Mouse (Mus musculus) ovary, postnatal 36 days (tissue): ENCODE measurements at regions not wholly inside any gene's neighbourhood (a gene's known extent, or its start where the extent isn't known, plus 50 kb on each side); places are given as distances from the start of the nearest gene placed in this dataset.

Source experiments
- DNase-seq: peaks from one replicate; pipeline ENCODE4 v3.0.0; 2022; ENCODE audit warnings: low spot score, mixed read lengths

DNA sequence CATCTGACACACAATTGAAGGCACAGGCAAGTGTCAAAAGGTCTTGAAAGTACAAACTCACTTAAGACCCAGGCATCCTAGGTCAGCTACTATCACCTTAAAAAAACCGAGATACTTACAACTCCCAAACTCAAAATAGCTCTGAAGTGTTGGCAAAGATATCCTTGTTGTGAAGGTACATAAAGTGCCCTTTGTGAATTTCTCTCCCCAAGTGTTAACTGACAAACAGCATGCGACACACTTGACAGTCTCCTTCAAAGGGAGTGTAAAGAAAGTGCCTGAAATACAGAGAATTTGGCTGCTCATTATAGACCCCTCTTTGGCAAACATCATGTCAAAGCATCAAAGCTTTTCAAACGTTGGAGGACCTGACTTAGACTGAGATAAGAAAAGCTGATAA, 2634.2 kb downstream of the 9330182O14Rik start:
- DNase-seq, result no peak

DNA sequence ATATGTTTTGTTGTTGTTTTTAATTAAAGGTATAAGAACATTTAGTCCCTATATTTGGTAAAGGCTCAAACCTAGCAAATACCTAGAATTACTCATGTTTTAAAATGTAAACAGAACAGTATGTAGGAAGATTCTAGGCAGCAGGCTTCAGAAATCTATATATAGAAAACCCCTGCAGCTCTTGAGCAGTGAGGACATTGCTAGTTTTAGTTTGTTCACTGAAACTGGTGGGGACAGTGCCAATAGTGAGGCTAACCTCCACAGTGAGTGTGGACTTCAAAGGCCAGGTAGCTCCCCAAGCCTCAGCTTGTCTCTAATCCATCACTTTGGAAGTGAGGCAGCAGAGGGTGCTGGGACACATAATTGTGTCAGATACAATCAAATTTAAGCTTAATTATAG, 2645.7 kb downstream of the 9330182O14Rik start:
- DNase-seq, result no peak

DNA sequence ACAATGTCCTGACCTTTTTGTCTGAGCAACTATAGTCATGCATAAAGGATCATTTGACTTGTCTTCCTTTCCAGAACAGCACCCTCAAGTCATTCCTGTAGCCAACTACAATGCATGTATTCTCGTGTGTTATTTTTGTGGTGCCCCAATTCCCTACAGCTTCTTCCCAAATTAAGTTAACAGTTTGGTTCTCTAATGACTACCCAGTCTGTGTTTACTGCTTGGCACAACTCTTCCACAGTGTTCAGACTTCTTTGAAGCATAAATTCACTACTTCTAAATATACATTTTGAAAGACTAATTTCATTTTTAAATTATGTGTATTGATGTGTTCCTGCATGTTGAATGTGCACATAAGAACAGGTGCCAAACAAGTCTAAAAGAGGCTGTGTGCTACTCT, 2667.1 kb downstream of the 9330182O14Rik start:
- no peak for DNase-seq

DNA sequence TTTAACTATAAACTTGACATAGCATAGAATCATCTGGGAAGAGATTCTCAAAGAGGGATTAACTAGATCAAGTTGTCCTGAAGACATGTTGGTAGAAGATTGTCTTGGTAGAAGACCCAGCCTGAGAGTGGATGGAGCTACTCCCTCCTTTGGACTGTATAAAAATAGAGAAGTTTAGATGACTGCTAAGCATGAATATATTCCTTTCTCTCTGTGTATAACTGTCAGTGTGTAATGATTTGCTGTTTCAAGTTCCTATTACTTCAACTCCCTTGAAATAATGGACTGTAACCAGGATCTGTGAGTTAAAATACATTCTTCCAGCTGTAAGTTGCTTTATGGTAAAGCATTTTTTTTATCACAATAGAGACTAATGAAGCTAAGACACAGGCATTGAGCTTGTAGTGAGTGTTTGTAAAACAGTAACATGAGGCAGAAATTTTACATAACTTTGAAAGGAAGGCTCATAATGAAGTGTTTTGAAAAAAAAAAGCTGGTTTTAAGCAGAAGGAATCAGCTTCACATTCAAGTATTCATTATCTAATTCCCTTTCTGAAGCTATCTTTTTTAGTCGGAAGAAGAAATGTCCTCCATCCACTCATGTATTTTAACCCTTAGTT, 2676.8 kb downstream of the 9330182O14Rik start:
- no peak for DNase-seq

DNA sequence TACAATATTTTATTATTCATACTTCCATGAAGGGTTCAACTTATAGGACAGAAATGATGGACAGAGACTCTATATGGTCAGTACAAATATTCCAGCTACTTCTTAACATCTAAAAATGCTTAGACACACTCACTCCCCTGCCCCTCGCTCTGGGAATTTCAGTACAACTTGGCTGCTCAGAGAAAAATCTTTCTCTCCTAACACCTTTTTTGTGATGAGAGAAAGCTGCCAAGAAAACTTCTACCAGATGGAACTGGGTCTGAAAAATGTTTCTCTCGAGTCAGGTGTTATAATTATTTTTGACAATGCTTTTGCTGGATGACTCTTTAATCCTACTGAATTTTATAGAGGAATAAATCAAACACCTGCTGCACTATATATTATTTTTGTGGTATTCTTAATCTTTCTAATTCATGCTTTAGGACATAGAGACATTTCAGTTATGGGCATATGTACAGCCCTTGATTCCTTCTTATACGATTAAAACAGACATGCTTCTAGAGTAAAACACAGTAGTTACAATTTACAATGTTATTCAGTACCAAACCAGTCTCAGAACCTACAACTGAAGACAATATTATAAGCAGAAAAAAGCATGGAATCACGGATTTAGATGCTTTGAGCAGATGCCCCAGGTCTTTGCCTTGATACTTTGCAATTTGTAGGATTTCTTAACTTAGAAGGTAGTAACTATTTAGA, 2681.0 kb downstream of the 9330182O14Rik start:
- no peak for DNase-seq

DNA sequence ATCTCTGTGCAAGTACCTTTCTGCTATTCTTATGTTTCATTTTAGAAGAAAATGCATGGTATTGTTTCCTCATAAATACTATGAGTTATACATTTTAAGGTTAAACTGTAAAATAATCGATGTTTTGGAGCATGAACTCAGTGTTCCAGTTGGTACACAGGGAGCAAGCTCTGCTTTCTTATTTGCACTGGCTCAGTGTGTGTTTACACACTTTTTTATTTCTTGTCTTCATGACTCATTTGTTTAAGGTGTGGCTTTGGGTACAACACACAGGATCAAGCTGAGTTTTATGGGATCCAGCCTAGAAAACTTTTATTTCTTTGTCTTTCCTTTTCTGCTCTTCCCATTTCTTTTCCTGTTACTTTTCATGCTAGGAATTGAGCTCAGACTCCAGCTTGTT, 2704.7 kb downstream of the 9330182O14Rik start:
- DNase-seq, result no peak

DNA sequence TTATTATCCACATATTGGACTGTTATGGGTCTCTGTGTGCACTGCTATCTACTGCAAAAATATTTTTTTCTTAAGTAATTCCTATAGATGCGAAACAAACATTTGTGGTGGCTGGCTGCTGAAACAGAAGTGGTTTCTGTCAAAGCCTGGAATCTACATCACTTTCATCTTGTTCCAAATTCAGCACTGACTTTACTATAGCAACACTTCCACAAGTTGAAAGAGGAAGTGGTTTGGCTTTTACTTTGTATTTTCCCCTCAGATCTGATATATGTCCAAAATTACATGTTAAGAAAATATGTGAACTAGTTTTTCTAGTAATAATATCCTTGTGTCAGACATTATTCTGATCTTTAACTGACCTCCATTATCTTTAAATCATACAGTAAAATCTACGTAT, 2715.8 kb downstream of the 9330182O14Rik start:
- no peak for DNase-seq

DNA sequence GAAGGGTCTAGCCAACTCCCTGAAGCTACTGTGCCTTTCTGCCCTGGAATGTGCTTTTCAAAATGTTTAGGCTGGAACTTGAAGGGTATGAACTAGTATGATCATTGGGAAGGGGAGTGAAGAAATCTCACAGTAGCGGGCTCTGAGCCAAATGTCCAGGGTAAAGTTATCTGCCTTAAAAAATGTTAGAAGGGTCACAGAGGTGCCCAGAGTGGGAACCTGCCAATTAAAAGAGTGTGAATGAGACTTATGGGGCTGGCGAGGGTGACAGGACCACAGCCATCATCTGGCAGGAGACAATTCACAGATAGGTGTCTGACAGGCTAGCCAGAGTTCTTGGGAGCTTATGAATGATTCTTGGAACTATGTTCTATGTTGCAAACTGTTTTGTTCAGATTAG, 2738.3 kb downstream of the 9330182O14Rik start:
- no peak for DNase-seq

DNA sequence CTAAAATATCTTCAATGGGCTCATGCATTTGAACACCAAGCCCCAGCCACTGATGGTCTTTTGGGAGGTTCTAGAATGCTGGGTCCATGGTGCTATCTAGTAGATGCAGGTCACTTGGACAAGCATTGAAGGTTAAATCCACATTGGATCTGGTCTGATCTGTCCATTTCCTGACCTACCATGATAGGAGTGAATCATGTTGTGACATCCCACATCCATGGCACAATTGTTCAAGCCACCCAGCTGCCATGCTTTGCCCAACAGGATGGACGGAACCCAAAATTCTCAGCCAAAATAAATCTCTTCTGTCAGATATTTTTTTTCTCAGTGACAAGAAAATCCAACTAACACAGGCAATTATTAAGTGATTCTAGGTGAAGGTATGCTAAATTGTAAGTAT, 2760.4 kb downstream of the 9330182O14Rik start:
- no peak for DNase-seq

DNA sequence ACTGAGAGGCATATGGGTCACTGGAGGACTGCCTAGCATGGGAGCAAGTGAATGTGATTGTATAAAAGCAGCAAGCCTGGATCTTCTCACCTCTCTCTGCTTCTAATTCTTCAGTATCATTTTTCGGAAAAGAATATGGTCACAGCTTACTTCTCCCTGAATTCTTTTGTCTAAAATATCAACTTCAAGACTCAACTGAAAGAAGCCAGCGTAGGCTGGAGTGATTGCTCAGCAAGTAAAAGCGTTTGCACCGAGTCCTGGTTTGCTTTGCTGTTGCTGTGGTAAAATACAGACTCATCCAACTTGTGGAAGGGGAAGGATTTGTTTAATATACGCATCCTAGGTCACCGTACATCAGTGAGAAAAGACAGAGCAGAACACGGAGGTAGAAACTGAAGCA, 2765.9 kb downstream of the 9330182O14Rik start:
- DNase-seq, result no peak

DNA sequence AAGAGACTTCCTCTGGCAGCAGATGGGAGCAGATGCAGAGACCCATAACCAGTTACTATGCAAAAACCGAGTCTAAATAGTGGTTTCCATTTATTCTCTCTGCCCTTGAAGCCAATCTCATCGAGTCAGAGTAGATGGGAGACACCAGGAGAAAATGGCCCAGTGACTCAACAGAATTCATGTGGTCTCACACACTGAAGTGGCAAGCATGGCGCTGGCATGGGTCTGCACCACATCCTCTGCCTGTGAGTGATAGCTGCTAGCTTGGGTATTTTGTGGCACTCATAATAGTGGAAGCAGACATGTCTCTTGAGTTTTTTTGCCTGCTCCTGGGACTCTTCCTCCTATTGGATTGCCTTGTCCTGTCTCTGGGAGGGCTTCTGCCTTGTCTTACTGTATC, 2767.6 kb downstream of the 9330182O14Rik start:
- DNase-seq, result no peak

DNA sequence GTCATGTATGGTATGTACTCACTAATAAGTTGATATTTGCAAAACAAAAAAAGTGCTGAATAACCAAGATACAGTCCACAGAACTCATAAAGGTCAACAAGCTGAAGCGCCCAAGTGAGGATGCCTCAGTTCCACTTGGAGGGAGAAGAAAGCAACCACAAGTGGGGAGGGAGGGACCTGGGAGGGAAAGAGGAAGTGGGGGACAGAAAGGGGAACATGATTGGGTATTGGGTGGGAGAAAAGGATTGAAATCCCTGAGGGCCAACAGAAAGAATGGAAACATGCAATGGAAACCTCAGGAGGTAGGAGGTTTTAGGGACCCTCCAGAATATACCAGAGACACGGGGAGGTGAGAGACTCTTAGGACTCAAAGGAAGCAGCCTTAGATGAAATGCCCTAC, 2777.2 kb downstream of the 9330182O14Rik start:
- no peak for DNase-seq

DNA sequence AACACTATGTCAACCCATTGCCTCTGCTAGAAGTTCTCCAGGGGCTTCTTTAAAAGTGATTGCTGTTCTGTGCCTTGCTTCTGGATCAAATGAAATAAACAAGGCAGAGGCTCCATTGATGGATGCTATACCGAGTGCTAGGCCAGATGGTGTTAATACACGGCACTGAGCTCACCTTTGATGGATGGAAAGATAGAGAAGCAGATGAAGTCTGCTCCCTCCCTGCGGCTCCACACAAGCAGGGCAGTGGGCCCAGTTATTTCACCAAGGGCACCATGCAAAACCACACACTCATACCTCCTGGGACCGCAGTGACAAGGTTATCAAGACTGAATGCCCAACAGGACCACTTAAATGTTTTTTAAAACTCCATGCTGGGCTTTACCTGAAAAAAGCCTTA, 2778.7 kb downstream of the 9330182O14Rik start:
- DNase-seq, result no peak

DNA sequence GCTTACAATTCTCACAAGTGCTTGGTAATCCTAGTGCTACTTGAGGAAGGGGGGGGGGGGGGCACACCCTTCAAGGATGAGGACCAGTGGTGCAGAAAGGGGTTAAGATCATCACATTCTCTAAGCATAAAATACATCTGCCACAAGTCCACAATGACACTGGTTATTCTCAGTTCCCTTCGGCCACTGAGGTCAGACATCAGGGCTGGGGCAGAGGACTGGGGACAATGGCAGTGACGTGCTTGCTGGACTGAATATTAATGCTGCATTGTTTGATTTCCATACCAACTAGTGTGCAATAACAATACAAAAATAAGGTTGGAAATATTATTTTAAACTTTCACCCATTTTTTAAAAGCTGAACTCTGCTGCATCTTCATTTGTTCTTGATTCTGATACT, 2779.1 kb downstream of the 9330182O14Rik start:
- DNase-seq, result no peak

DNA sequence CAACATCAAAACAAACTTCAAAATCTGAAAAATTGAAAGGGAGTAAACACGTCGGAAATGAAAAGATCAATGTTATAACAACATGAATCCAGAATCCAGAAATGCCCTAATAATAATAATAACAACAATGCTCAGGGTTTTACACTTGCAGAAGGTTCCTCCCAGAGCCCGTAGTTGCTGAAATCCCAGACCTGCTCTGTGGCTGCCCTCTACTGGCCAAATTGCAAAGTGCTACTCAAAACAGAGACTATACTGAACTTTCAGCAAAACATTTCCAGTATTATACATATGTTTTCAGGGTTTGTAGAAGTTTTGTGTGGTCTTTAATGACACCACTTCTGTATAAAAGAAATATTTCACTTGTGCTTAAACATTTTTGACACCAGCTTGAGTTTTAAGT, 2779.9 kb downstream of the 9330182O14Rik start:
- DNase-seq, result peak; percentile 18

DNA sequence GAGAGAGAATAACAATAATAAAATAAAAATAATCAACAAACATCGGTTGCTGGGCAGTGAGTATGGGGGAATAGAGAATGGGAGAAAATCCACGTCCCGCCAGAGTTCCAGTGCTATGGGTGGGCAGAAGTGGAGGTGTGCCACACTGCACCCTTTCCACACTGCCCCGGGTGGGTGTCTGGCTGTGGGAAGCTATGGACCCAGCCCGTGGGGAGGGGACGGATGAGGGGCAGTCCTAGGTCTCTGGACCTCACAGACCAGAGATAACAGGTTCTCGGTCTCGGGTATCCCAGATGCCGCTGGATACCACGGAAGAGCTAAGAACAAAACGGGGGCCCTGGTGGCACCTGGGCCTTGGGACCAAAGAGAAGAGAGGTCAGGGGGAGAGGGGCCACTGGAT, 2781.0 kb downstream of the 9330182O14Rik start:
- no peak for DNase-seq

DNA sequence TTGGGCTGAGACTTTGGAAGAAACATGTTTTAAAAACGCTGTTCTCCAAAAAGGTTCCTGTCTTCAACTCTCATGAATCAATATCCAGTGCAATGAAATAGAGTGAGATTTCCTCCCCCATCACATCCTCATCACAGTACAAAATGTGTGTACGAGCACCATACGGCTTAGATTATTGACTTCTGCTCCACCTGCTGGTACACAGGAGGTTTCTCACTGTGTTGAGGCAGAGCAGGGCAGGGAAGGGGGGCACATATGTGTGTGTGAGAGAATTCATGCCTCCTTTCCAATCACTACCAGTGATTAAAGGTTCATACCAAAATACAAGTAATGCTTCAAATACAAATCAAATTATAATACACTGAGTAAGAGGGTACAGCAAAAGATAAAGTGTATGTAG, 2787.5 kb downstream of the 9330182O14Rik start:
- no peak for DNase-seq

DNA sequence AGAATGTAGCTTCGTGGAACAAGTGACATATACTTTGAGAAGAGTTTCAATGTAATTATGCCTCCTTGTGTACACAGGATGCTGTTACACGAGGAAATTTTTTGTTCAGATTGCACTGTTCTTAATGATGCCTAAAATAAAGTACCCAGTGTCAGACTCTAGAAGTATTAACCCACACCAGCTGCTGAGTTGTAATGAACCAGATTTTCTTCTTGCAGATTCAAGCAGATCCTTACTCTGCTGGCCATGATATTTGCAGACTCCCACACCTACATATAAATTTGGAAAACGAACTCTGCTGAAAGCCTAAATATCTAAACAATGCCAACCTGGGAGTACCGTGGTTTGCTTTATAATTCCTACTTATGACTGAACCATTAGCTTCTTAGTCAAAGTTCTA, 2794.2 kb downstream of the 9330182O14Rik start:
- no peak for DNase-seq

DNA sequence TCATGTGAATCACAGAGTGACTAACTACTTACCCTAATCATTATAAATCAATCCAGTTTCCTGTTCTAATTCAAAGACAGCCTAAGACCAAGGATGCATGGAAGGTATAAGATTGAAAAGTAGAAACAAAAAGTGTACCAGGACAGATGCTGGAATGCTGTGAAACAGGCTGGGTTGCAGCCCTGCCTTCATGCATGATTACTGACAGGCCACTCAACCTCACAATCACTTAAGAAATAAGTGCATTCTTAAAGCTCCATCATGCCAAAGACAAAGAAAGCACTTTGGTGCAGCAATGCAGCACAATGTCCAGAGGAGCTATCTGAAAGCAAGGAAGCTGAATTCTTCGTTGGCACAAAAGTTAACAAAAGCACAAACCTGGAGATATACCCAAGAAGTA, 2810.4 kb downstream of the 9330182O14Rik start:
- DNase-seq, result no peak

DNA sequence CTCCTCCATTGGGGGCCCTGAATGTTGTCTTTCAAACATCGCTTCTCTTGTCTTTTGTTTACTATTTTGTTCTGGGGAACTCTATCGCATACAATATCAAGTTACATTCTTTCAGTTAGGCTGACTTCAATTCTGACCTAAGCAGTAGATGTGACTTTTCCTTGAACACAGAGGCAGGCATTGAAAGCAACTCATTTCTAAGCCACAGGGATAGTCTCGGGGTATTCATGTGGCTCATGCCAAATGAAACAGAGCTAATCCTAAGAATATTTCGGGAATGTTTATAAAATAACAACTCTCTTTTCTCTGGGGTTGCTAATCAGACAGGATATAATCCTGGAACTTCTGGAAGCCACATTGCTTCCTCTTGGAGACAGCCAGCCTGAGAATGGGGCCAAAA, 2821.0 kb downstream of the 9330182O14Rik start:
- DNase-seq, result no peak

DNA sequence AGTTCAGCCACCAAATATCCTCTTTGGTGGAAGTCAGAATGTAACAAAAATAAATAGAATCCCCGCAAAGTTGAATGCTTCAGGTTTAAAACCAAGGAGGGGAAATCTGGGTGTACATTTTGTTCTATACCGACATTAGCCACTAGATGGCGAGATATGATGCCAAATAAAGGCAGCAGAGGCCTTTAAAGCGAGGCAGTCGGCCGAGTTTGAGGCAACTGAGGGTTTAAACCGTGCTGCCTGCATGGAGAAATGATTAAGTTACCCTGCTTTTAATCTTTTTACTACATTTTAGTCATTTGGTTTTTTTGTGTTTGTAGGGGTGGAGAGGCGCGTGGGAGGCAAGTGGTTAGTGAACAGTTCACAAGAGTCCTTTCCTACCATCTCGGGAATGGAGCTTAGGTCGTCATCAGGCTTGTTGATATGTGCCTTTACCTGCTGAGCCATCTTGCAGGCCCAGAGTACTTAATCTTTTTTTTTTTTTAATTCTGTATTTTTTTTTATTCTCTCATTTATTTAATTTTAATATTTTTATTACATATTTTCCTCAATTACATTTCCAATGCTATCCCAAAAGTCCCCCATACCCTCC, 2828.7 kb downstream of the 9330182O14Rik start:
- peak; percentile 16 for DNase-seq

DNA sequence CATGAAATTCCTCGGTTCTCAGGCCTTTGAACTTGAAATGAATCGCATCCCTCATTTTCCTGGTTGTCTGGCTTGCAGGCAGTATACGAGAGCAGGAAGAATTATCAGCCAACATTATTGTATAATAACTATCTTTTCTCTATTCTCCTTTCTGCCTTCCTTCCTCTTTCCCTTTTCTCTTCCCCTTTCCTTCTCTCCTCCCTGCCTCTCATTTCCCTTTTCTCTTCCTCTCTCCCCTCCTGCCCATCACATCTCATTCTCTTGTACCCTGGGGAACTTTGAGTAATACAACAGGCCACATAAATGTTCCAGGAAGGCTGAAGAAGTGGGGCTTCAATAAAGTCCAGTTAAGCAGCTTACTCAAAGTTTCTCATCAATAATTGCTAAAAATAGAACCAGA, 2831.1 kb downstream of the 9330182O14Rik start:
- no peak for DNase-seq
